Mouse (Mus musculus) CH12.LX (cell line): ENCODE results near the gene Trpm3. TPM values are rescaled to one million over a fixed set of nuclear protein-coding genes. Genes with fewer than 3 reads are reported as not detected.

Source experiments
- DNase-seq: peaks from one replicate; pipeline ENCODE4 v3.0.0-alpha.2; 2013; ENCODE audit errors: extremely low read depth
- H3K27ac ChIP-seq: 2 replicates; pipeline ENCODE4 v1.5.1; 2012; ENCODE audit warnings: low read depth, mild to moderate bottlenecking, control low read depth, moderate library complexity; ENCODE audit not compliant: insufficient read depth
- H3K27me3 ChIP-seq: replicated peaks from 2 replicates; pipeline ENCODE3; 2012; ENCODE audit warnings: inconsistent platforms
- H3K36me3 ChIP-seq, 2 experiments: replicated peaks in 1 of 2; 2 replicates each; pipeline versions ENCODE3 to v1.6.1; 2012; ENCODE audit warnings: inconsistent platforms in 1 of 2, low read length in 1 of 2, mild to moderate bottlenecking in 1 of 2, mixed read lengths in 1 of 2, moderate library complexity in 1 of 2; ENCODE audit not compliant: control insufficient read depth in 1 of 2, insufficient read depth in 1 of 2
- H3K4me1 ChIP-seq, 2 experiments: 2 replicates each; pipeline ENCODE4 v1.6.1; 2012; ENCODE audit warnings: inconsistent platforms in 1 of 2, moderate library complexity in 1 of 2; ENCODE audit not compliant: insufficient read depth in 2 of 2, control insufficient read depth in 1 of 2
- H3K4me2 ChIP-seq: 2 replicates; pipeline ENCODE4 v1.6.1; 2012; ENCODE audit warnings: low read depth, mild to moderate bottlenecking, control low read depth; ENCODE audit not compliant: poor library complexity, insufficient read depth, severe bottlenecking
- H3K4me3 ChIP-seq, 3 experiments: fragments of 150-350 bp in 1 of 3; sonication (generic) in 1 of 3; replicated peaks in 1 of 3; 2 replicates each; pipeline versions ENCODE3 to v1.5.1; 2011 to 2012; ENCODE audit warnings: low read depth in 2 of 3, low read length in 2 of 3, mild to moderate bottlenecking in 2 of 3, moderate library complexity in 2 of 3, control low read depth in 1 of 3, improper control_type of control experiment in 1 of 3, inconsistent platforms in 1 of 3, mixed read lengths in 1 of 3; ENCODE audit not compliant: poor library complexity in 1 of 3
- H3K79me2 ChIP-seq: replicated peaks from 2 replicates; pipeline ENCODE4 v1.6.1; 2012; ENCODE audit warnings: mild to moderate bottlenecking, moderate library complexity; ENCODE audit not compliant: control insufficient read depth, poor library complexity, insufficient read depth, severe bottlenecking; ENCODE audit errors: extremely low read depth
- H3K9ac ChIP-seq: 2 replicates; pipeline ENCODE4 v1.6.1; 2012; ENCODE audit warnings: low read depth, mild to moderate bottlenecking, control low read depth, moderate library complexity; ENCODE audit not compliant: insufficient read depth
- H3K9me3 ChIP-seq: replicated peaks from 2 replicates; pipeline ENCODE3; 2012; ENCODE audit warnings: low read length, inconsistent platforms, mixed read lengths
- BHLHE40 ChIP-seq: IDR thresholded peaks from 2 replicates; pipeline ENCODE4 v1.6.1; 2011; ENCODE audit warnings: mild to moderate bottlenecking, low read depth, low read length, improper control_type of control experiment
- CHD1 ChIP-seq: IDR thresholded peaks from 2 replicates; pipeline ENCODE4 v1.6.1; 2012; ENCODE audit warnings: low read depth, low read length, improper control_type of control experiment, inconsistent platforms
- CHD2 ChIP-seq: IDR thresholded peaks from 2 replicates; pipeline ENCODE4 v1.6.1; 2011; ENCODE audit warnings: low read length, improper control_type of control experiment
- ELF1 ChIP-seq: IDR thresholded peaks from 2 replicates; pipeline ENCODE4 v1.6.1; 2014; ENCODE audit warnings: low read depth, mild to moderate bottlenecking, inconsistent platforms, low read length, improper control_type of control experiment
- EP300 ChIP-seq: IDR thresholded peaks from 2 replicates; pipeline ENCODE4 v1.6.1; 2011; ENCODE audit warnings: low read length, improper control_type of control experiment
- GABPA ChIP-seq: IDR thresholded peaks from 2 replicates; pipeline ENCODE4 v1.6.1; 2012; ENCODE audit warnings: low read depth, low read length, improper control_type of control experiment, inconsistent platforms; ENCODE audit not compliant: insufficient replicate concordance
- HCFC1 ChIP-seq: IDR thresholded peaks from 2 replicates; pipeline ENCODE4 v1.6.1; 2012; ENCODE audit warnings: low read depth, mild to moderate bottlenecking, inconsistent platforms, low read length, improper control_type of control experiment
- IRF4 ChIP-seq: IDR thresholded peaks from 2 replicates; pipeline ENCODE4 v1.6.1; 2014; ENCODE audit warnings: low read depth, mild to moderate bottlenecking, inconsistent platforms, low read length, improper control_type of control experiment
- MAFK ChIP-seq: IDR thresholded peaks from 2 replicates; pipeline ENCODE4 v1.6.1; 2011; ENCODE audit warnings: low read length, improper control_type of control experiment; ENCODE audit not compliant: insufficient replicate concordance
- MYC ChIP-seq: IDR thresholded peaks from 2 replicates; pipeline ENCODE4 v1.6.1; 2011; ENCODE audit warnings: low read depth, mild to moderate bottlenecking, improper control_type of control experiment, low read length
- PAX5 ChIP-seq: IDR thresholded peaks from 2 replicates; pipeline ENCODE4 v1.6.1; 2012; ENCODE audit warnings: low read length, inconsistent platforms, mixed read lengths
- RAD21 ChIP-seq: IDR thresholded peaks from 2 replicates; pipeline ENCODE4 v1.6.1; 2011; ENCODE audit warnings: low read depth, mild to moderate bottlenecking, low read length, improper control_type of control experiment, moderate library complexity
- TCF12 ChIP-seq: IDR thresholded peaks from 2 replicates; pipeline ENCODE4 v1.6.1; 2014; ENCODE audit warnings: low read depth, mild to moderate bottlenecking, inconsistent platforms, low read length, improper control_type of control experiment
- UBTF ChIP-seq: IDR thresholded peaks from 2 replicates; pipeline ENCODE4 v1.6.1; 2012; ENCODE audit warnings: low read depth, mild to moderate bottlenecking, inconsistent platforms, low read length, improper control_type of control experiment, moderate library complexity
- USF1 ChIP-seq: IDR thresholded peaks from 2 replicates; pipeline ENCODE4 v1.6.1; 2014; ENCODE audit warnings: low read depth, mild to moderate bottlenecking, inconsistent platforms, low read length, improper control_type of control experiment
- ZKSCAN1 ChIP-seq: IDR thresholded peaks from 2 replicates; pipeline ENCODE4 v1.6.1; 2012; ENCODE audit warnings: low read depth, inconsistent platforms, low read length, improper control_type of control experiment, borderline replicate concordance
- ZMIZ1 ChIP-seq: IDR thresholded peaks from 2 replicates; pipeline ENCODE4 v1.6.1; 2012; ENCODE audit warnings: low read depth, mild to moderate bottlenecking, inconsistent platforms, low read length, improper control_type of control experiment
- dilution Hi-C: fragments of 300-500 bp; cut with MboI; formaldehyde crosslinking; loops from 2 replicates; pipeline ENCODE4 v1.14.3; 2020; ENCODE audit warnings: low sequenced_read_pairs; ENCODE audit not compliant: extremely low pct_unique_long_range_greater_than_20kb, extremely low pct_ligation_motif_present
- in situ Hi-C: fragments of 300-500 bp; cut with MboI; formaldehyde crosslinking; loops from 3 replicates; pipeline ENCODE4 v1.14.3; 2019; ENCODE audit warnings: low sequenced_read_pairs, low pct_ligation_motif_present, low pct_unique_long_range_greater_than_20kb, mixed read lengths
- polyA plus RNA-seq: library from polyadenylated mRNA; unstranded; fragments of >175 nt; gene quantifications from 2 replicates; pipeline ENCODE4 v1.2.1, GENCODE M21; 2012; ENCODE audit warnings: low read depth; ENCODE audit not compliant: insufficient read length
- total RNA-seq, 2 experiments: library from RNA; depleted of rRNA; stranded (reverse); fragments of 300-350 nt in 1 of 2; fragments of >200 nt in 1 of 2; gene quantifications; 2 replicates each; pipeline ENCODE4 v1.2.3; 2012 to 2014

Trpm3 gene
- total and polyA plus RNA-seq, 3 experiments, result 0.01 TPM; not detected in 2

DNA sequence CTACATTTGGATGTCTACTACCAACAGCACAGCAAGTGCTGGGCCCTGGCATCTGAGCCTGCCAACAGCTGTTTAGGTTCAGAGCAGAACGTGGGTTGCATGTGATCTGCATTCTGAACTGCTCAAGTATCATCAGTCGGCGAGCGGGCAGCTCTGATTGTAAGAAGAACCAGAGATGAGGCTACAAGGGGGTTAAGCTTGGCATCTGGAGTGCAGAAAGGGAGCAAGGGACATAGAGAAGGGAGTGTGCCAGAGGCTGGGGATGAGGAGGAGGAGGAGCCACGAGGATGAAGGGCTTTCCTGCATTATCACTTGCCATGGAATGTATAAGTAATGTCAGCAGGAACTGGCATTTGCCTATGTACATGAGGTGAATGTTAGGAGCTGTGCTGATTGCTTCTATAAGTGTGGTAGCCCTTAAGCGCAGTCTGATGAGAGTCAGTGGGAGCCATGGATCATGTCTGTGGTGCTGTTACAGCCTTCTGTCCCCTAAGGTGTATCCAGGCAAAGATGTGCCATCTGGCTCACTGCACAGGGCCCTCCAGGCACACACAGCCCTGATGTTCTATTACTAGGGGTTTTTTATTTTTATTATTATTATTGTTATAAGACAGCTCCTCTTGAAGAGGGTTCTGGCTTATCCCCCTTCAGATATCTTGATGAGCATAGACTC lies 825.0 kb downstream of the Trpm3 start:
- in situ Hi-C loops, result no loop called here
- no peak for DNase-seq
- no peaks in the 10 kb centered on the region for H3K79me2 ChIP-seq
- H3K9ac ChIP-seq, result no peak overlapping the region
- H3K27ac ChIP-seq, result no peak overlapping the region
- H3K4me3 ChIP-seq, result no peak overlapping the region
- TF ChIP-seq IRF4 (no peak), USF1 (no peak), EP300 (no peak), TCF12 (no peak), GABPA (no peak), RAD21 (no peak), UBTF (no peak), HCFC1 (no peak), ELF1 (no peak), MAFK (no peak), PAX5 (no peak), ZKSCAN1 (no peak), CHD1 (no peak), ZMIZ1 (no peak)
- H3K27me3 ChIP-seq, result no peaks in the 10 kb centered on the region
- H3K36me3 ChIP-seq, result no peaks in the 10 kb centered on the region
- dilution Hi-C loops, result no loop called here
- peaks cover 8 to 17% of the 10 kb centered on the region in 2 experiments for H3K4me1 ChIP-seq
- H3K4me2 ChIP-seq, result no peak overlapping the region
- H3K9me3 ChIP-seq, result no peaks in the 10 kb centered on the region

DNA sequence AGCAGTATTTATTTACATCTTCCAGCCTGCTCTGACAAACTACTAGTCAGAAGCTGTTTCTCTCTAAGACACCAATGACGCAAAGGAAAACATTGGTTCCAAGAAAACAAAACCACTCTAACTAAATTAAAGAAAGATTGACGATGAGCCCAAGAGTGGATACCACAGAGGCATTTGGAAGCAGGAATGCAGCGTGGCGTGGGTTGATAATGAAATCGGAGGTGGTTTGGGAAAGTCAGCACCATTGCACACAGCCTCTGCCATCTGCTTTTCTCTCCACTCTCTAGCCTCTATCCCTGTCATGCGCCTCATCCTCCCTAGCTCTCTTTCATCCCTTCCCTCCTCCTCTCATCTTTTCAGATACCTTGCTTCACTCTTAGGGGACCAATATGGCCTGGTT lies 826.6 kb downstream of the Trpm3 start:
- dilution Hi-C loops, result no loop called here
- H3K27me3 ChIP-seq, result no peaks in the 10 kb centered on the region

More for the DNA sequence above, 826.6 kb downstream of the Trpm3 start:
- no peak for DNase-seq
- Histone ChIP-seq H3K27ac (no peak overlapping the region), H3K9ac (no peak overlapping the region), H3K36me3 (no peaks in the 10 kb centered on the region), H3K79me2 (no peaks in the 10 kb centered on the region), H3K4me1 (peaks cover 8 to 17% of the 10 kb centered on the region in 2 experiments), H3K4me2 (no peak overlapping the region), H3K9me3 (no peaks in the 10 kb centered on the region), H3K4me3 (no peak overlapping the region)
- in situ Hi-C loops, result no loop called here
- TF ChIP-seq ELF1 (no peak), BHLHE40 (no peak), CHD2 (no peak), MYC (no peak), USF1 (no peak)
